Mouse (Mus musculus): ENCODE measurements at regions not wholly inside any gene's neighbourhood (a gene's known extent, or its start where the extent isn't known, plus 50 kb on each side); places are given as distances from the start of the nearest gene placed in this dataset.

- TF ChIP-seq POLR2A (IDR thresholded peaks at IDR 0.05; ENCODE audit: borderline replicate concordance, extremely low read depth, insufficient read depth, insufficient read length, poor library complexity, severe bottlenecking) (no peak), CTCF (IDR thresholded peaks at IDR 0.05; ENCODE audit: borderline replicate concordance, extremely low read depth, insufficient read depth, insufficient read length) (no peak)
- DNase-seq (ENCODE audit: low read depth): peak; percentile 47
Observed at GRCm38 (mm10) chr1:83756866-83757265, 348.9 kb upstream of the Sphkap start.

DNA sequence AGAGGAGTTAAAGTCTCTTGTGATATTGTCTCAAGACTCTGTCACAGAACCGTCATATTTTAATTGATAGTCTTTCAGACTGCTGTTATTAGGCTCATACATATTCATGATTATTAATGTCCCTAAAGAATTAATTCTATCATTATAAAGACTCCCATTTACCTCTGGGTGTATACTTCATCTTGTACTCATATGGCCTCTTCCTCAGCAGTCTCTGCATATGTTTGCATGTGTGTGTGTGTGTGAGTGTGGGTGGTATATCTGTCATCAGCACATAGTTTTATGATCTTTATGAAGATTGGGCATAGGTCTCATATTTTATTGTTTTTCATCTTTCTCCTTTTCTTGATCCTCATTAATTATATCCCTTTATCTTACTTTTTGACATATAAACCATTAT is 347.3 kb upstream of the Sphkap start:
- TF ChIP-seq CTCF (IDR thresholded peaks at IDR 0.05; ENCODE audit: borderline replicate concordance, extremely low read depth, insufficient read depth, insufficient read length) (no peak), POLR2A (IDR thresholded peaks at IDR 0.05; ENCODE audit: borderline replicate concordance, extremely low read depth, insufficient read depth, insufficient read length, poor library complexity, severe bottlenecking) (no peak)
- no peak for DNase-seq (ENCODE audit: low read depth)

- TF ChIP-seq CTCF (IDR thresholded peaks at IDR 0.05; ENCODE audit: borderline replicate concordance, extremely low read depth, insufficient read depth, insufficient read length) (no peak), POLR2A (IDR thresholded peaks at IDR 0.05; ENCODE audit: borderline replicate concordance, extremely low read depth, insufficient read depth, insufficient read length, poor library complexity, severe bottlenecking) (no peak)
- no peak for DNase-seq (ENCODE audit: low read depth)
Observed at GRCm38 (mm10) chr1:83752976-83753375, 345.0 kb upstream of the Sphkap start.

DNA sequence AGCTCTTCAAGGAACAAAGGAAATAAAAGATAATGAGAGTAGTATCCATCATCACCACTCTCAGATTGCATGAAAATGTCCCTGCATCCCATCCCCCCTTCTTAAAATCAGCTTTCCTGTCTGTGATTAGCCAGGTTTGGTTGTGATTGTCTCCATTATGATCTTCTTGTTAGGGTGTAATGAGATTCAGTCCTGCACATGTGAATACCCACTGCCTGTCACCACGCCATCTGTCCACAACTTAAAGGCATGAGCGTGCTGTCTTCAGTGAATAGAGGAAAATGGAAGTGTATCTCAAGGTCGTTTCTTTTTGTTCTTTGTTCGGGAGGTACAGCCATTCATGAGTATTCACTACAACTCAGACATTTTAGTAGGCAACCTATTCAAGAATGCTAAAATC is 341.0 kb upstream of the Sphkap start:
- peak; percentile 94 for DNase-seq (ENCODE audit: low read depth)
- no peak for TF ChIP-seq POLR2A (IDR thresholded peaks at IDR 0.05; ENCODE audit: borderline replicate concordance, extremely low read depth, insufficient read depth, insufficient read length, poor library complexity, severe bottlenecking)
- no peak for TF ChIP-seq CTCF (IDR thresholded peaks at IDR 0.05; ENCODE audit: borderline replicate concordance, extremely low read depth, insufficient read depth, insufficient read length)

GRCm38 (mm10) chr1:83748061-83748460 is 340.1 kb upstream of the Sphkap start:
- peak; percentile 60 for DNase-seq (ENCODE audit: low read depth)
- no peak for TF ChIP-seq POLR2A (IDR thresholded peaks at IDR 0.05; ENCODE audit: borderline replicate concordance, extremely low read depth, insufficient read depth, insufficient read length, poor library complexity, severe bottlenecking)

- no peak for DNase-seq (ENCODE audit: low read depth)
- no peak for TF ChIP-seq CTCF (IDR thresholded peaks at IDR 0.05; ENCODE audit: borderline replicate concordance, extremely low read depth, insufficient read depth, insufficient read length)
- TF ChIP-seq POLR2A (IDR thresholded peaks at IDR 0.05; ENCODE audit: borderline replicate concordance, extremely low read depth, insufficient read depth, insufficient read length, poor library complexity, severe bottlenecking): no peak
Observed at GRCm38 (mm10) chr1:83747412-83747811, 339.4 kb upstream of the Sphkap start.

GRCm38 (mm10) chr1:83746036-83746435 is 338.0 kb upstream of the Sphkap start:
- DNase-seq (ENCODE audit: low read depth): peak; percentile 95
- TF ChIP-seq CTCF (IDR thresholded peaks at IDR 0.05; ENCODE audit: borderline replicate concordance, extremely low read depth, insufficient read depth, insufficient read length) (peak; percentile 75; the same call in 1 of the 2 replicates), POLR2A (IDR thresholded peaks at IDR 0.05; ENCODE audit: borderline replicate concordance, extremely low read depth, insufficient read depth, insufficient read length, poor library complexity, severe bottlenecking) (no peak)

GRCm38 (mm10) chr1:83736428-83737117 is 328.6 kb upstream of the Sphkap start:
- TF ChIP-seq POLR2A (IDR thresholded peaks at IDR 0.05; ENCODE audit: borderline replicate concordance, extremely low read depth, insufficient read depth, insufficient read length, poor library complexity, severe bottlenecking): no peak
- peak; percentile 74; the same call in 1 of the 2 replicates for TF ChIP-seq CTCF (IDR thresholded peaks at IDR 0.05; ENCODE audit: borderline replicate concordance, extremely low read depth, insufficient read depth, insufficient read length)
- peak; percentile 86 for DNase-seq (ENCODE audit: low read depth)

DNA sequence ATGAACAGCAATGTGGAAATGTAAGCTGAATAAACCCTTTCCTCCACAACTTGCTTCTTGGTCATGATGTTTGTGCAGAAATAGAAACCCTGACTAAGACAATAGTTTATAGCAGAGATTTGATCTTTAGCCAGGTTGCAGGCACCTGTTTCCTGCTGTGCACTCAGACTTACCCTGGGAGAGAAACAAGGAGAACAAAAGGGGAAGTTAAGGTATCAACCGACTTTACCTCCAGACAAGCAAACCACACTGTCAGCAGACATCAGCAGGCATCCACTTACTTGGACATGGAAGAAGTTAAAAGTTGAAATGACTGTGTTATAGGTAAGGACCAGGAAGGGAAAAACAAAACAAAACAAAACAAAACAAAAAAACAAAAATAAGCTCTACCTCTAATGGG is 323.7 kb upstream of the Sphkap start:
- DNase-seq (ENCODE audit: low read depth): no peak
- TF ChIP-seq POLR2A (IDR thresholded peaks at IDR 0.05; ENCODE audit: borderline replicate concordance, extremely low read depth, insufficient read depth, insufficient read length, poor library complexity, severe bottlenecking) (no peak), CTCF (IDR thresholded peaks at IDR 0.05; ENCODE audit: borderline replicate concordance, extremely low read depth, insufficient read depth, insufficient read length) (no peak)

- no peak for TF ChIP-seq CTCF (IDR thresholded peaks at IDR 0.05; ENCODE audit: borderline replicate concordance, extremely low read depth, insufficient read depth, insufficient read length)
- no peak for TF ChIP-seq POLR2A (IDR thresholded peaks at IDR 0.05; ENCODE audit: borderline replicate concordance, extremely low read depth, insufficient read depth, insufficient read length, poor library complexity, severe bottlenecking)
- DNase-seq (ENCODE audit: low read depth): no peak
Observed at GRCm38 (mm10) chr1:83728810-83729209, 320.8 kb upstream of the Sphkap start.

DNA sequence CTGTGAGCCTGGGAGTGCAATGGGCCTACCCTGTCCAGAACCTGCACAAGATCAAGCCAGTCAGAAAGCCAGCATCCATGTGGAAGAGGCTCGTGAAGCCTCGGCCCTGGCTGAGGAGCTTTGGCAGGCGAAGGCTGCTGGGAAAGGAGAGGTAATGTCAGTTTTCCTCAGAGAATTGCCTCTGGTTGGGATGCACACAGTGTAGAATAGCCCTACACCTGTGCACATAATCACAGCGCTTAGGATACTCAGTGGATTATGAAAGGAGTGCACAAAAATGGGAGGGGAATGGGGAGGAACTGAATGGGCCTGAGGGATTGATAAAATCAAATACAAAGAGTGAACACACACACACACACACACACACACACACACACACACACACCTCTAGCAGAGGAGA is 319.9 kb upstream of the Sphkap start:
- TF ChIP-seq CTCF (IDR thresholded peaks at IDR 0.05; ENCODE audit: borderline replicate concordance, extremely low read depth, insufficient read depth, insufficient read length): no peak
- TF ChIP-seq POLR2A (IDR thresholded peaks at IDR 0.05; ENCODE audit: borderline replicate concordance, extremely low read depth, insufficient read depth, insufficient read length, poor library complexity, severe bottlenecking): no peak
- DNase-seq (ENCODE audit: low read depth): no peak

DNA sequence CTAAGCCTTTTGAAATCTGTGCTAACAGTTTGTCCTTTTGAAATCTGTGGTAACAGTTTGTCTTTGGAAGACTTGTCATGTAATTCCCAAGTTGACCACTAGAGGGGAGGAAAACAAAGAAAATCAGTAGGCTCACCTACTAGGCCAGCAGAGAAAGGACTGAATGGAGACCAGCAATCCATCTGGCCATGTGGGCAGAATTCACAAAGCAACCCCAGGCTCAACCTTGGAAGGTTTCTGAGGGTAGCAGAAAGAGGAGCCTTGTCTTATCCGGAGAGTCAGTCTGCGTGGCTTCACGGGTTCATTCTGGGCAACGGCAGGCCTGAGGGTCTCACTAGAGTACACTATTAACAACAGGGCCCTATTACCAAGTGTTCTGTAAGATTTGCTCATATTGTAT is 319.2 kb upstream of the Sphkap start:
- peak; percentile 89 for DNase-seq (ENCODE audit: low read depth)
- TF ChIP-seq POLR2A (IDR thresholded peaks at IDR 0.05; ENCODE audit: borderline replicate concordance, extremely low read depth, insufficient read depth, insufficient read length, poor library complexity, severe bottlenecking) (no peak), CTCF (IDR thresholded peaks at IDR 0.05; ENCODE audit: borderline replicate concordance, extremely low read depth, insufficient read depth, insufficient read length) (peak; percentile 53; the same call in 1 of the 2 replicates)

Measured in brain, embryonic 14.5 days (tissue).